Mouse (Mus musculus): ENCODE measurements at regions not wholly inside any gene's neighbourhood (a gene's known extent, or its start where the extent isn't known, plus 50 kb on each side); places are given as distances from the start of the nearest gene placed in this dataset.

GRCm38 (mm10) chr12:69453544-69453943 lies 81.3 kb upstream of the Gm9887 start:
- no peak for DNase-seq (ENCODE audit: low read depth, low spot score)

GRCm38 (mm10) chr12:69452986-69453385 lies 80.7 kb upstream of the Gm9887 start:
- DNase-seq (ENCODE audit: low read depth, low spot score) = no peak

GRCm38 (mm10) chr12:69451110-69451509 lies 78.9 kb upstream of the Gm9887 start:
- DNase-seq (ENCODE audit: low read depth, low spot score) = no peak

GRCm38 (mm10) chr12:69447962-69448767 lies 75.9 kb upstream of the Gm9887 start:
- DNase-seq (ENCODE audit: low read depth, low spot score) = no peak

GRCm38 (mm10) chr12:69447322-69447827 lies 75.1 kb upstream of the Gm9887 start:
- DNase-seq (ENCODE audit: low read depth, low spot score) = no peak

- peak; percentile 37 for DNase-seq (ENCODE audit: low read depth, low spot score)
These were observed 74.4 kb upstream of the Gm9887 start for GRCm38 (mm10) chr12:69446468-69447321.

GRCm38 (mm10) chr12:69446085-69446467 lies 73.8 kb upstream of the Gm9887 start:
- DNase-seq (ENCODE audit: low read depth, low spot score) = peak; percentile 22

GRCm38 (mm10) chr12:69442321-69442720 lies 70.1 kb upstream of the Gm9887 start:
- DNase-seq (ENCODE audit: low read depth, low spot score) = no peak

GRCm38 (mm10) chr12:69441764-69442163 lies 69.5 kb upstream of the Gm9887 start:
- no peak for DNase-seq (ENCODE audit: low read depth, low spot score)

- DNase-seq (ENCODE audit: low read depth, low spot score) = no peak
These were observed 66.0 kb upstream of the Gm9887 start for GRCm38 (mm10) chr12:69438271-69438670.

GRCm38 (mm10) chr12:69436839-69437501 lies 64.7 kb upstream of the Gm9887 start:
- peak; percentile 45 for DNase-seq (ENCODE audit: low read depth, low spot score)

GRCm38 (mm10) chr12:69434315-69434714 lies 62.1 kb upstream of the Gm9887 start:
- no peak for DNase-seq (ENCODE audit: low read depth, low spot score)

GRCm38 (mm10) chr12:69432086-69432485 lies 59.8 kb upstream of the Gm9887 start:
- DNase-seq (ENCODE audit: low read depth, low spot score) = peak; percentile 44

- DNase-seq (ENCODE audit: low read depth, low spot score) = no peak
These were observed 55.9 kb upstream of the Gm9887 start for GRCm38 (mm10) chr12:69428108-69428507.

GRCm38 (mm10) chr12:69425610-69426009 lies 53.4 kb upstream of the Gm9887 start:
- no peak for DNase-seq (ENCODE audit: low read depth, low spot score)

- DNase-seq (ENCODE audit: low read depth, low spot score) = peak; percentile 80
These were observed 52.7 kb upstream of the Gm9887 start for GRCm38 (mm10) chr12:69424971-69425370.
